Mouse (Mus musculus): ENCODE measurements around the gene Ctcfl. TPM values are rescaled to one million over a fixed set of nuclear protein-coding genes. Genes with fewer than 3 reads are reported as not detected.

The Ctcfl gene
- total and polyA plus RNA-seq, 3 experiments: 0.13 TPM; not detected in 2

GRCm38 (mm10) chr2:173153266-173153665 is 33.9 kb upstream of the Ctcfl start:
- Histone ChIP-seq H3K4me1 (ENCODE audit: control insufficient read depth in 1 of 2, insufficient read depth in 2 of 2, low read length in 2 of 2) (no peaks in the 10 kb centered on the region), H3K79me2 (ENCODE audit: control insufficient read depth, insufficient read depth, low read length, poor library complexity) (no peaks in the 10 kb centered on the region), H3K27me3 (ENCODE audit: control insufficient read depth in 1 of 2, insufficient read depth in 2 of 2, low read length in 2 of 2) (no peaks in the 10 kb centered on the region), H3K27ac (ENCODE audit: control insufficient read depth, low read depth, low read length) (no peak overlapping the region), H3K36me3 (ENCODE audit: control insufficient read depth in 1 of 2, insufficient read depth in 2 of 2, low read length in 2 of 2) (no peaks in the 10 kb centered on the region), H3K9me3 (replicated peaks; ENCODE audit: insufficient read depth, low read length) (no peaks in the 10 kb centered on the region), H3K9ac (ENCODE audit: control insufficient read depth, low read depth, low read length, poor library complexity, severe bottlenecking) (no peak overlapping the region), H3K4me3 (ENCODE audit: control insufficient read depth in 1 of 2, insufficient read depth in 1 of 2, low read depth in 2 of 2, low read length in 2 of 2) (no peak overlapping the region)
- TF ChIP-seq KAT2A (conservative IDR thresholded peaks at IDR 0.05; ENCODE audit: low read depth, low read length) (no peak), ETS1 (IDR thresholded peaks at IDR 0.05; ENCODE audit: low read depth, low read length) (no peak), NRF1 (IDR thresholded peaks at IDR 0.05; ENCODE audit: insufficient read depth, low read depth, low read length, poor library complexity, severe bottlenecking) (no peak), ZC3H11A (IDR thresholded peaks at IDR 0.05; ENCODE audit: low read depth, low read length) (no peak), GABPA (IDR thresholded peaks at IDR 0.05; ENCODE audit: low read depth, low read length) (no peak), JUND (IDR thresholded peaks at IDR 0.05; ENCODE audit: low read depth, low read length) (no peak), RCOR1 (IDR thresholded peaks at IDR 0.05; ENCODE audit: low read depth, low read length) (no peak), TAL1 (IDR thresholded peaks at IDR 0.05; ENCODE audit: low read length) (no peak), EP300 (IDR thresholded peaks at IDR 0.05; ENCODE audit: low read depth in 1 of 2, low read length in 2 of 2) (no peak), POLR2A (IDR thresholded peaks at IDR 0.05; ENCODE audit: control insufficient read depth in 1 of 2, insufficient read depth in 1 of 2, low read depth in 1 of 2, low read length in 2 of 2, poor library complexity in 1 of 2) (no peak)
- DNase-seq (ENCODE audit: low read depth, low spot score): no peak

GRCm38 (mm10) chr2:173152436-173153151 is 33.3 kb upstream of the Ctcfl start, which contains the start of gene Pck1:
Gene Pck1, plus strand, starts transcription at chr2:173153048.
- Histone ChIP-seq H3K36me3 (ENCODE audit: control insufficient read depth in 1 of 2, insufficient read depth in 2 of 2, low read length in 2 of 2) (no peaks in the 10 kb centered on the region), H3K27me3 (ENCODE audit: control insufficient read depth in 1 of 2, insufficient read depth in 2 of 2, low read length in 2 of 2) (no peaks in the 10 kb centered on the region)
- TF ChIP-seq TBP (IDR thresholded peaks at IDR 0.05; ENCODE audit: low read depth, low read length) (no peak), ZMIZ1 (IDR thresholded peaks at IDR 0.05; ENCODE audit: low read depth, low read length) (no peak), ZNF384 (IDR thresholded peaks at IDR 0.05; ENCODE audit: low read depth, low read length) (no peak), POLR2AphosphoS2 (IDR thresholded peaks at IDR 0.05; ENCODE audit: low read length) (no peak), MAFK (IDR thresholded peaks at IDR 0.05; ENCODE audit: borderline replicate concordance, low read depth, low read length) (no peak), MYC (IDR thresholded peaks at IDR 0.05; ENCODE audit: low read depth, low read length) (no peak), USF2 (IDR thresholded peaks at IDR 0.05; ENCODE audit: borderline replicate concordance in 1 of 2, insufficient read depth in 1 of 2, low read depth in 1 of 2, low read length in 2 of 2) (no peak)

More at GRCm38 (mm10) chr2:173152436-173153151, 33.3 kb upstream of the Ctcfl start, which contains the start of gene Pck1:
- H3K9ac ChIP-seq (ENCODE audit: control insufficient read depth, low read depth, low read length, poor library complexity, severe bottlenecking): no peak within 1 kb of the TSS
- H3K79me2 ChIP-seq (ENCODE audit: control insufficient read depth, insufficient read depth, low read length, poor library complexity): no peaks in the 10 kb centered on the region
- H3K9me3 ChIP-seq (replicated peaks; ENCODE audit: insufficient read depth, low read length): no peaks in the 10 kb centered on the region
- H3K4me1 ChIP-seq (ENCODE audit: control insufficient read depth in 1 of 2, insufficient read depth in 2 of 2, low read length in 2 of 2): no peaks in the 10 kb centered on the region
- H3K4me3 ChIP-seq (ENCODE audit: control insufficient read depth in 1 of 2, insufficient read depth in 1 of 2, low read depth in 2 of 2, low read length in 2 of 2): no peak within 1 kb of the TSS
- H3K27ac ChIP-seq (ENCODE audit: control insufficient read depth, low read depth, low read length): no peak within 1 kb of the TSS
- DNase-seq (ENCODE audit: low read depth, low spot score): no peak

Data from MEL (cell line).